Mouse (Mus musculus): ENCODE results near the gene Lgalsl.

GRCm38 (mm10) chr11:20823961-20824360, 6.9 kb downstream of the Lgalsl start:
- TF ChIP-seq CTCF (conservative IDR thresholded peaks at IDR 0.05; ENCODE audit: low read length) (no peak), NANOG (IDR thresholded peaks at IDR 0.05; ENCODE audit: borderline replicate concordance, low read length) (no peak)
